Mouse (Mus musculus) CH12.LX (cell line): ENCODE measurements at regions not wholly inside any gene's neighbourhood (a gene's known extent, or its start where the extent isn't known, plus 50 kb on each side); places are given as distances from the start of the nearest gene placed in this dataset.

Source experiments
- DNase-seq: peaks from one replicate; pipeline ENCODE4 v3.0.0-alpha.2; 2013; ENCODE audit errors: extremely low read depth
- H3K27ac ChIP-seq: 2 replicates; pipeline ENCODE4 v1.5.1; 2012; ENCODE audit warnings: low read depth, mild to moderate bottlenecking, control low read depth, moderate library complexity; ENCODE audit not compliant: insufficient read depth
- H3K27me3 ChIP-seq: replicated peaks from 2 replicates; pipeline ENCODE3; 2012; ENCODE audit warnings: inconsistent platforms
- H3K36me3 ChIP-seq, 2 experiments: replicated peaks in 1 of 2; 2 replicates each; pipeline versions ENCODE3 to v1.6.1; 2012; ENCODE audit warnings: inconsistent platforms in 1 of 2, low read length in 1 of 2, mild to moderate bottlenecking in 1 of 2, mixed read lengths in 1 of 2, moderate library complexity in 1 of 2; ENCODE audit not compliant: control insufficient read depth in 1 of 2, insufficient read depth in 1 of 2
- H3K4me1 ChIP-seq, 2 experiments: 2 replicates each; pipeline ENCODE4 v1.6.1; 2012; ENCODE audit warnings: inconsistent platforms in 1 of 2, moderate library complexity in 1 of 2; ENCODE audit not compliant: insufficient read depth in 2 of 2, control insufficient read depth in 1 of 2
- H3K4me2 ChIP-seq: 2 replicates; pipeline ENCODE4 v1.6.1; 2012; ENCODE audit warnings: low read depth, mild to moderate bottlenecking, control low read depth; ENCODE audit not compliant: poor library complexity, insufficient read depth, severe bottlenecking
- H3K4me3 ChIP-seq, 3 experiments: fragments of 150-350 bp in 1 of 3; sonication (generic) in 1 of 3; replicated peaks in 1 of 3; 2 replicates each; pipeline versions ENCODE3 to v1.5.1; 2011 to 2012; ENCODE audit warnings: low read depth in 2 of 3, low read length in 2 of 3, mild to moderate bottlenecking in 2 of 3, moderate library complexity in 2 of 3, control low read depth in 1 of 3, improper control_type of control experiment in 1 of 3, inconsistent platforms in 1 of 3, mixed read lengths in 1 of 3; ENCODE audit not compliant: poor library complexity in 1 of 3
- H3K79me2 ChIP-seq: replicated peaks from 2 replicates; pipeline ENCODE4 v1.6.1; 2012; ENCODE audit warnings: mild to moderate bottlenecking, moderate library complexity; ENCODE audit not compliant: control insufficient read depth, poor library complexity, insufficient read depth, severe bottlenecking; ENCODE audit errors: extremely low read depth
- H3K9ac ChIP-seq: 2 replicates; pipeline ENCODE4 v1.6.1; 2012; ENCODE audit warnings: low read depth, mild to moderate bottlenecking, control low read depth, moderate library complexity; ENCODE audit not compliant: insufficient read depth
- H3K9me3 ChIP-seq: replicated peaks from 2 replicates; pipeline ENCODE3; 2012; ENCODE audit warnings: low read length, inconsistent platforms, mixed read lengths
- BHLHE40 ChIP-seq: IDR thresholded peaks from 2 replicates; pipeline ENCODE4 v1.6.1; 2011; ENCODE audit warnings: mild to moderate bottlenecking, low read depth, low read length, improper control_type of control experiment
- CHD2 ChIP-seq: IDR thresholded peaks from 2 replicates; pipeline ENCODE4 v1.6.1; 2011; ENCODE audit warnings: low read length, improper control_type of control experiment
- E2F4 ChIP-seq: IDR thresholded peaks from 2 replicates; pipeline ENCODE4 v1.6.1; 2011; ENCODE audit warnings: low read depth, low read length, improper control_type of control experiment; ENCODE audit not compliant: insufficient replicate concordance
- EP300 ChIP-seq: IDR thresholded peaks from 2 replicates; pipeline ENCODE4 v1.6.1; 2011; ENCODE audit warnings: low read length, improper control_type of control experiment
- ETS1 ChIP-seq: conservative IDR thresholded peaks from 2 replicates; pipeline ENCODE4 v1.6.1; 2012; ENCODE audit warnings: low read depth, mild to moderate bottlenecking, inconsistent platforms, low read length, improper control_type of control experiment, moderate library complexity
- GABPA ChIP-seq: IDR thresholded peaks from 2 replicates; pipeline ENCODE4 v1.6.1; 2012; ENCODE audit warnings: low read depth, low read length, improper control_type of control experiment, inconsistent platforms; ENCODE audit not compliant: insufficient replicate concordance
- JUN ChIP-seq: IDR thresholded peaks from 2 replicates; pipeline ENCODE4 v1.6.1; 2011; ENCODE audit warnings: low read depth, mild to moderate bottlenecking, low read length, improper control_type of control experiment, moderate library complexity; ENCODE audit not compliant: insufficient read depth
- JUND ChIP-seq: conservative IDR thresholded peaks from 2 replicates; pipeline ENCODE4 v1.6.1; 2011; ENCODE audit warnings: low read depth, low read length, improper control_type of control experiment
- KAT2A ChIP-seq: IDR thresholded peaks from 2 replicates; pipeline ENCODE4 v1.6.1; 2012; ENCODE audit warnings: low read length, improper control_type of control experiment, inconsistent platforms; ENCODE audit not compliant: insufficient replicate concordance
- MAFK ChIP-seq: IDR thresholded peaks from 2 replicates; pipeline ENCODE4 v1.6.1; 2011; ENCODE audit warnings: low read length, improper control_type of control experiment; ENCODE audit not compliant: insufficient replicate concordance
- MAZ ChIP-seq: IDR thresholded peaks from 2 replicates; pipeline ENCODE4 v1.6.1; 2012; ENCODE audit warnings: low read depth, mild to moderate bottlenecking, inconsistent platforms, low read length, improper control_type of control experiment, moderate library complexity
- MEF2A ChIP-seq: IDR thresholded peaks from 2 replicates; pipeline ENCODE4 v1.6.1; 2014; ENCODE audit warnings: low read depth, mild to moderate bottlenecking, inconsistent platforms, low read length, improper control_type of control experiment, borderline replicate concordance
- MXI1 ChIP-seq: IDR thresholded peaks from 2 replicates; pipeline ENCODE4 v1.6.1; 2011; ENCODE audit warnings: mild to moderate bottlenecking, low read depth, low read length, improper control_type of control experiment
- MYC ChIP-seq: IDR thresholded peaks from 2 replicates; pipeline ENCODE4 v1.6.1; 2011; ENCODE audit warnings: low read depth, mild to moderate bottlenecking, improper control_type of control experiment, low read length
- NELFE ChIP-seq: IDR thresholded peaks from 2 replicates; pipeline ENCODE4 v1.6.1; 2011; ENCODE audit warnings: low read depth, low read length, improper control_type of control experiment
- NRF1 ChIP-seq: IDR thresholded peaks from 2 replicates; pipeline ENCODE4 v1.6.1; 2014; ENCODE audit warnings: low read depth, mild to moderate bottlenecking, inconsistent platforms, low read length, improper control_type of control experiment, moderate library complexity
- PAX5 ChIP-seq: IDR thresholded peaks from 2 replicates; pipeline ENCODE4 v1.6.1; 2012; ENCODE audit warnings: low read length, inconsistent platforms, mixed read lengths
- RAD21 ChIP-seq: IDR thresholded peaks from 2 replicates; pipeline ENCODE4 v1.6.1; 2011; ENCODE audit warnings: low read depth, mild to moderate bottlenecking, low read length, improper control_type of control experiment, moderate library complexity
- SMC3 ChIP-seq: IDR thresholded peaks from 2 replicates; pipeline ENCODE4 v1.6.1; 2011; ENCODE audit warnings: low read depth, low read length, improper control_type of control experiment
- TBP ChIP-seq: conservative IDR thresholded peaks from 2 replicates; pipeline ENCODE4 v1.6.1; 2011; ENCODE audit warnings: low read depth, low read length, improper control_type of control experiment
- UBTF ChIP-seq: IDR thresholded peaks from 2 replicates; pipeline ENCODE4 v1.6.1; 2012; ENCODE audit warnings: low read depth, mild to moderate bottlenecking, inconsistent platforms, low read length, improper control_type of control experiment, moderate library complexity
- USF1 ChIP-seq: IDR thresholded peaks from 2 replicates; pipeline ENCODE4 v1.6.1; 2014; ENCODE audit warnings: low read depth, mild to moderate bottlenecking, inconsistent platforms, low read length, improper control_type of control experiment
- ZKSCAN1 ChIP-seq: IDR thresholded peaks from 2 replicates; pipeline ENCODE4 v1.6.1; 2012; ENCODE audit warnings: low read depth, inconsistent platforms, low read length, improper control_type of control experiment, borderline replicate concordance
- ZMIZ1 ChIP-seq: IDR thresholded peaks from 2 replicates; pipeline ENCODE4 v1.6.1; 2012; ENCODE audit warnings: low read depth, mild to moderate bottlenecking, inconsistent platforms, low read length, improper control_type of control experiment
- ZNF384 ChIP-seq: IDR thresholded peaks from 2 replicates; pipeline ENCODE4 v1.6.1; 2012; ENCODE audit warnings: low read depth, low read length, improper control_type of control experiment, inconsistent platforms
- dilution Hi-C: fragments of 300-500 bp; cut with MboI; formaldehyde crosslinking; loops from 2 replicates; pipeline ENCODE4 v1.14.3; 2020; ENCODE audit warnings: low sequenced_read_pairs; ENCODE audit not compliant: extremely low pct_unique_long_range_greater_than_20kb, extremely low pct_ligation_motif_present
- in situ Hi-C: fragments of 300-500 bp; cut with MboI; formaldehyde crosslinking; loops from 3 replicates; pipeline ENCODE4 v1.14.3; 2019; ENCODE audit warnings: low sequenced_read_pairs, low pct_ligation_motif_present, low pct_unique_long_range_greater_than_20kb, mixed read lengths

DNA sequence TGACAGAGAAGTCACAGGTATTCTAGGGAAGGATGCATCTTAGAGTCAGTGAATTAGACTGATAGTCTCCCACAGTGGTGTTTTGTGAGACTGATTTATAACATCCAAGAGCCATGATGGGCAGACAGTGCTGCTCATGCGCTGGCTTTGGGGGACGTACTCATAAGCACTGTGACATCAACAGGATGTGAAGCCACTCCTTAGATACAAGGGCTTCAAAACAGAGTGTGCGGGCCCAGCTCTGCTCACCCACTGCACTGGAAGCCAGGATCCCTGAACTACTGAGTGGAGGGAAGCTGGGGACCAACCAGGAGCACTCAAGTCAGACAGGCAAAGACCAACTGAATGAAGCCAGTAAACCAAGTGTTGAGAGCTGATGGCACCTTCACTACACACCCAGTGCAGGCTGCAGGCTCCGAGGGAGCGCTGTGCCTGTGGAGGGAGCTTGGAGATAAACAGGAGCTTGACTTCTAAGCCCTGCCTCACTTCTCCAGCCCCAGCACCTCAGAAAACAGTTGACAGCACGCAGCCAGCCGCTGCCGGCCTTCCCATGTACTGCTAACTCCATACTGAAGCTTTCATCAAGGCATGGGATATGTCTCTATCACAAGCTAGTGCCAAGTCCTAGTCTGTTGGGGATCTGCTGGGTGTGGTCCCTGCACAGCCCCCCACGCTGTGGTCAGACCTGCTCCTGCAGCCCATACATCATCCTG, 200.0 kb downstream of the Cyp26b1 start:
- no peak for TF ChIP-seq ZNF384
- TF ChIP-seq CHD2 = no peak
- no peak for TF ChIP-seq KAT2A
- TF ChIP-seq MAZ = no peak
- TF ChIP-seq NELFE = no peak
- no peak for TF ChIP-seq USF1
- TF ChIP-seq NRF1 = no peak
- no peak for TF ChIP-seq E2F4
- no peak for TF ChIP-seq RAD21
- no peak for TF ChIP-seq EP300
- no peak for TF ChIP-seq ZMIZ1
- TF ChIP-seq, all 38 proteins: peak for 0
- H3K9ac ChIP-seq = no peak overlapping the region
- H3K4me3 ChIP-seq = no peak overlapping the region
- H3K27ac ChIP-seq = no peak overlapping the region
- in situ Hi-C loops (no loop called here), dilution Hi-C loops (no loop called here)
- no peaks in the 10 kb centered on the region for H3K9me3 ChIP-seq
- no peaks in the 10 kb centered on the region for H3K36me3 ChIP-seq
- H3K27me3 ChIP-seq = peaks cover 84% of the 10 kb centered on the region
- DNase-seq = no peak
- no peaks in the 10 kb centered on the region for H3K4me1 ChIP-seq
- no peak overlapping the region for H3K4me2 ChIP-seq
- H3K79me2 ChIP-seq = no peaks in the 10 kb centered on the region

DNA sequence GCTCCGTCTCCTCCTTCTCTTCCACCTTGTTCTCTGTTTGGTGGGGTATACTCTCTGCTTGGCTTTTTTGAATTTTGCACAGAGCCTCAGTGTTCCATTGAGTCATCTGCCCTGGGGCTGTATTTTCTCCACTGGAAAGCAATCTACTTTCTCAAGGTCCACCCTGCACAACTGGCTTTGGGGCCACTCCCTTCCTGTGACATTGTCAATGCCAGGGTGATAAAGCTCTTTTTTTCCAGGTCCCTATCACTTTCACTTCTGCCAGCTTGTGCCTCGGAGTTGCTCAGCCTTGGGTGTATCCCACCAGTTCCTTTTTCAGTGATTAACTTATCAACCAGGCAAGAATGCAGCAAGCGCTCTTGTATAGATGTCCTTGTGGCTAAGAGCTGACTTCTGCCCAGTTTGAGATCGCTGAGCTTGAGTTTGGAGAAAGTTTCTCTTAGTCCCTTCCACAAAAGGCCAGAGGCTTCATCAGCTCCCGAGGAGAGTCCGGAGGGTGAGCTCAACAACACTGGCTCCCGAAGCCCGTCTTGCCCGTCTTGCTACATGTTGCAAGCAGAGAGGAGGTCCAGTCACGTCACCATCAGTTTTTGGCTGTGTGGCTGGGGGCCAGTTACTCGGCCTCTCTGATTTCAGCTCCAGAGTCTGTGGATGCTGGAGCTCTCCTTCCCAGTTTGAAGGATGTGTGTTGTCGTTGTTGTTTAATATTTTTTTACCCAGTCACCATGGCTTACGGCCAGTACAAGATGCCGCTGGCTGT, 200.8 kb downstream of the Cyp26b1 start:
- no peaks in the 10 kb centered on the region for H3K79me2 ChIP-seq
- H3K4me2 ChIP-seq = no peak overlapping the region
- no peaks in the 10 kb centered on the region for H3K9me3 ChIP-seq
- TF ChIP-seq ETS1 = no peak
- TF ChIP-seq TBP = no peak
- TF ChIP-seq JUND = no peak
- no peak for TF ChIP-seq MAZ
- no peak for TF ChIP-seq PAX5
- no peak for TF ChIP-seq SMC3
- TF ChIP-seq GABPA = no peak
- TF ChIP-seq NRF1 = no peak
- no peak for TF ChIP-seq BHLHE40
- no peak for TF ChIP-seq RAD21
- no peak for TF ChIP-seq MYC
- TF ChIP-seq MAFK = no peak
- no peak for TF ChIP-seq ZKSCAN1
- TF ChIP-seq JUN = no peak
- TF ChIP-seq MXI1 = no peak
- TF ChIP-seq UBTF = no peak
- no peak for TF ChIP-seq MEF2A
- TF ChIP-seq EP300 = no peak
- no peak for TF ChIP-seq CHD2
- no peak for TF ChIP-seq KAT2A
- TF ChIP-seq, all 38 proteins: peak for 0
- Histone ChIP-seq H3K4me1 (no peaks in the 10 kb centered on the region), H3K9ac (no peak overlapping the region), H3K27me3 (peaks cover 80% of the 10 kb centered on the region), H3K36me3 (no peaks in the 10 kb centered on the region), H3K27ac (no peak overlapping the region), H3K4me3 (no peak overlapping the region)
- no peak for DNase-seq
- dilution Hi-C loops = no loop called here
- in situ Hi-C loops = no loop called here
